Mouse (Mus musculus) A20 (cell line): Measurements from ENCODE around the gene Eif4e3.

ENCODE experiments used
- DNase-seq: peaks from one replicate; pipeline ENCODE4 v3.0.0-alpha.2; 2011; ENCODE audit warnings: low read depth, low spot score

The Eif4e3 gene

GRCm38 (mm10) chr6:99625306-99625705, 41.3 kb downstream of the Eif4e3 start:
- no peak for DNase-seq

GRCm38 (mm10) chr6:99624542-99624941, 42.0 kb downstream of the Eif4e3 start:
- DNase-seq: no peak

GRCm38 (mm10) chr6:99623641-99624040, 42.9 kb downstream of the Eif4e3 start:
- peak; percentile 69 for DNase-seq

GRCm38 (mm10) chr6:99621167-99621566, 45.4 kb downstream of the Eif4e3 start:
- no peak for DNase-seq

GRCm38 (mm10) chr6:99620471-99620870, 46.1 kb downstream of the Eif4e3 start:
- DNase-seq: no peak

- DNase-seq: no peak
Observed at GRCm38 (mm10) chr6:99619964-99620363, 46.6 kb downstream of the Eif4e3 start.

- no peak for DNase-seq
Observed at GRCm38 (mm10) chr6:99619466-99619865, 47.1 kb downstream of the Eif4e3 start.

GRCm38 (mm10) chr6:99617867-99618266, 48.7 kb downstream of the Eif4e3 start:
- no peak for DNase-seq

GRCm38 (mm10) chr6:99617415-99617814, 49.2 kb downstream of the Eif4e3 start:
- no peak for DNase-seq

- no peak for DNase-seq
Observed at GRCm38 (mm10) chr6:99615272-99615751, 51.3 kb downstream of the Eif4e3 start.

GRCm38 (mm10) chr6:99614566-99615271, 51.9 kb downstream of the Eif4e3 start:
- no peak for DNase-seq

GRCm38 (mm10) chr6:99611866-99612265, 54.7 kb downstream of the Eif4e3 start:
- peak; percentile 17 for DNase-seq

- DNase-seq: no peak
Observed at GRCm38 (mm10) chr6:99610454-99611427, 55.8 kb downstream of the Eif4e3 start.

- DNase-seq: no peak
Observed at GRCm38 (mm10) chr6:99606079-99606478, 60.5 kb downstream of the Eif4e3 start.

GRCm38 (mm10) chr6:99604758-99605157, 61.8 kb downstream of the Eif4e3 start:
- no peak for DNase-seq

GRCm38 (mm10) chr6:99602434-99602833, 64.1 kb downstream of the Eif4e3 start:
- no peak for DNase-seq

GRCm38 (mm10) chr6:99600886-99601285, 65.7 kb downstream of the Eif4e3 start:
- no peak for DNase-seq

GRCm38 (mm10) chr6:99600168-99600793, 66.3 kb downstream of the Eif4e3 start:
- DNase-seq: peak; percentile 65

- DNase-seq: no peak
Observed at GRCm38 (mm10) chr6:99599651-99600050, 66.9 kb downstream of the Eif4e3 start.

GRCm38 (mm10) chr6:99599229-99599628, 67.3 kb downstream of the Eif4e3 start:
- DNase-seq: no peak

- no peak for DNase-seq
Observed at GRCm38 (mm10) chr6:99577040-99577439, 89.5 kb downstream of the Eif4e3 start.

GRCm38 (mm10) chr6:99575633-99576032, 90.9 kb downstream of the Eif4e3 start:
- no peak for DNase-seq
